Mouse (Mus musculus): ENCODE results near the gene Gm15217. TPM values are rescaled to one million over a fixed set of nuclear protein-coding genes. Genes with fewer than 3 reads are reported as not detected.

Gm15217 gene
- polyA plus RNA-seq, 1 experiment from 2014 or later = 0.23 TPM

DNA sequence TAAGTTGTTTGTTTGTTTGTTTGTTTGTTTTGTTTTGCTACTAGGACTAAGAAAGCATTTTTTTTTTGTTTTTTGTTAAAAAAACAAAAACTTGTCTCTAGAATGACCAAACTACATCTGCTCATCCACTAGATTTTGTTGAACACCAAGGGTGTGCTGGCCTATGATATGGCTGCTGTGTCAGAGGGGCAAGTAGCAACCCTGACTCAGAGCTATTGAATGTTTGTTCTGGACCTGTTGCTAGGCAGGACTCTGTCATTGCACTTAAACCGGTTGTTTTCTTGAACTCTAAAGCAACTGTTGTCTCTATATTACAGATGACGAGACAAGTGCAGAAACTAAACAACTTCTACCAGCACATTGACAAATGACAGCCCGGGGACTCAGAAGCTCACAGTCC lies 29.1 kb downstream of the Gm15217 start:
- Histone ChIP-seq H3K27ac (no peak overlapping the region), H3K36me3 (no peaks in the 10 kb centered on the region), H3K4me2 (replicated peaks) (no peak overlapping the region), H3K4me1 (replicated peaks) (no peaks in the 10 kb centered on the region), H3K9me3 (no peaks in the 10 kb centered on the region), H3K27me3 (replicated peaks) (peaks cover 7% of the 10 kb centered on the region; the same call in 1 of the 2 replicates), H3K9ac (no peak overlapping the region), H3K4me3 (replicated peaks) (no peak overlapping the region)
- 61% methylated on average over 3 of the region's 3 CpGs for WGBS
- no peak for ATAC-seq

DNA sequence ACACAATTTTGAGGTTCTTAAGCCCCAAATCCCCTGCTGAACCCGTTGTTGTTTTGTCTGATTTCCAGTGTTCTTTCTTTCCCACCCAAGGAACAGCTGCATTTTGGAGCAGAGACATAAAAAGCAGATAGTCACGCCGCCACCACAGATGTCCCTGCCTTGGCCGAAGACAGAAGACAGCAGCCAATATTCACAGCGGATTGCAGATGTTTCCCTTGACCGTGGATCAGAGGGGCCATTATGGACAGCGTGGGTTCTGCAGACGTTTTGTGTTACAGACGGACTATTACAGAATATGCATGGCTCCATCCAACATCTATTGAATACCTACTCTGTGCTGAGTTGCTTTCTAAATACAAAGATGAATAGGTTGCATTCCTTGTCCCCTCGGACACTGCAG lies 29.8 kb downstream of the Gm15217 start:
- Histone ChIP-seq H3K27ac (no peak overlapping the region), H3K9me3 (no peaks in the 10 kb centered on the region), H3K36me3 (no peaks in the 10 kb centered on the region), H3K27me3 (replicated peaks) (peaks cover 7% of the 10 kb centered on the region; the same call in 1 of the 2 replicates), H3K4me2 (replicated peaks) (no peak overlapping the region), H3K9ac (no peak overlapping the region), H3K4me1 (replicated peaks) (no peaks in the 10 kb centered on the region), H3K4me3 (replicated peaks) (no peak overlapping the region)
- 78% methylated on average over 10 of the region's 10 CpGs for WGBS
- ATAC-seq = no peak

DNA sequence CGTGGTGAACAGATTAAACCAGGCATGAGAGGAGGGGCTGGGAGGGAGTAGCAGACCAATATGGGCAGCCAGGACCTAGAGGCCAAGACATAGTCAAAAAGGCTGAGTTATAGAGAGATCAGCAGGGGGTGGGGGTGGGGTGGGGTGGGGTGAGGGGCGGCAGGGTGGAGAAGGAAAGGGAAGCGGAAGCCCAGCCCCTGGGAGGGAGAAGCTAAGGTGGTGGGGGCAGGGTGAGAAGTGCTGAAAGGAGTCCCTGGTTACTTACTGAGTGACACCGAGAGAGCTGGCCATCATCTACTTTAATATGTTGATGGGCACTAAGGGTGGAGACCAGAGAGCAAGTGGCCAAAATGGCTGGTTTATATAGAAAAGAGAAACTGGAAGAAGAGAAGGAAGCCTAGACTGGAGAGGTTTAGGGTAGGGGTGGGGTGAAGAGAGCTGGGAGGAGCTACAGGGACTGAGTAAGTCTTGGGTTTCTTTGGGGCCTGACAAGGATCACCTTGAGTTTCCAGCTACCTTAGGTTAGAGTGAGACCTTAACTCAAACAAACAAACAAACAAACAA lies 31.4 kb downstream of the Gm15217 start:
- Histone ChIP-seq H3K4me1 (replicated peaks) (no peaks in the 10 kb centered on the region), H3K4me3 (replicated peaks) (no peak overlapping the region), H3K9ac (no peak overlapping the region), H3K36me3 (no peaks in the 10 kb centered on the region), H3K4me2 (replicated peaks) (no peak overlapping the region), H3K27ac (no peak overlapping the region), H3K27me3 (replicated peaks) (0 out of 2 replicates have a peak, but pooled peaks cover 3% of the 10 kb centered on the region), H3K9me3 (no peaks in the 10 kb centered on the region)
- WGBS = 66% methylated on average over 3 of the region's 4 CpGs
- no peak for ATAC-seq

DNA sequence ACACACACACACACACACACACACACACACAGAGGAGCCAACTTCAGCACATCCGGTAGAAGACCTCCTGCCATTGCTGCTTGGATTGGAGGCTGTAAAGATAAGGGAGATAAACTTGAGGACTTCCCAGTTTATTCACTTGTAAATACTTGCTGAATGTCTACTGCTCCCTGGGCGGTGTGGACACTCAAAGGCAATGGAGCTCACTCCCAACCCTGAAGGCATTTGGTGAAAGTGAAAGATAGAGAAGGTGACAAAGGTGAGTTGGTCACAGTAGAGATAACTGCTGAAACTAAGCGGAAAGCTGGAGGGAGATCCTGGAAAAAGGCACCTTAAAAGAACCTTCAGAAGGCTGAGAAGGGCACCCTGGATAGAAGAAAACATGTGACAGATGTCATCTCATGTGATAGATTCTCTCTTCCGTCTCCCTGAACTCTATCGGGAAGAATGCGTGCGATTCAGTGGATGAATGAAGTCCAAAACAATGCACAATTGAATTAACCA lies 33.3 kb downstream of the Gm15217 start:
- Histone ChIP-seq H3K36me3 (no peaks in the 10 kb centered on the region), H3K4me1 (replicated peaks) (no peaks in the 10 kb centered on the region)
- 61% methylated on average over 7 of the region's 7 CpGs for WGBS

DNA sequence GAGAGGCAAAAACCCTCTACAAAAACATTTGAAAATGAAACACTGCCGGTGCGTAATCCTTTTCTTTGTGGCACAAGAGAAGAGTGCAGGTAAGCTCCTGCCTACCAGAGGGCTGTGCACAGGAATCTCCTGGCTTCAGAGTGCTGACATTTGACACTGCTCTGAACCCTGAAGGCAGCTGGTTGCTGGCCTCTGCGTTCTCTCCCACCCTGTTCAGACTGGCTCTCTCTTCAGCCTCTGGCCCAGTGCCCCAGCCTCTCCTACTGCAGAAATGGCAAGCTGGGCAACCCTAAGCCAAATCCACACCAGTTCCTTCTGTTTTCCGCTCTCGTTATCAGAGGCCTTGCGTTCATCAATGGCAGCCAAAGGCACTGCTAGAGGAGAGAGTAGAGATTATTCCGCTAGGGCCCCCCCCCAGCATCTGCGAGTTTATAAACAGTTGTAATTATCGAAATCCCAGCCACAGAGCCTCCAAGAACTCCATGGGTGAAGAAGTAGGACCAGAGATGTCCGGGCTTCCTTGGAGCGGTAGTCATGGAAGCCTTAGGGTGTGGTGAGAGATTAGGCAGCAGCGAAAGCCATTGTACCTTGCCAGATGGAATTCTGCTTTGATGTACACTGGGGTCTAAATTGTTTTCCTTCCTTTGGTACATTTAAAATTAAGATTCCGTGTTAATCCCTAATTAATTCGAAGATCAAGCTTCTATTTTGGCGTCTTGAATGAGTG lies 39.3 kb downstream of the Gm15217 start:
- Histone ChIP-seq H3K9ac (no peak overlapping the region), H3K36me3 (no peaks in the 10 kb centered on the region), H3K4me3 (replicated peaks) (no peak overlapping the region), H3K27ac (no peak overlapping the region), H3K9me3 (no peaks in the 10 kb centered on the region), H3K27me3 (replicated peaks) (no peaks in the 10 kb centered on the region), H3K4me2 (replicated peaks) (no peak overlapping the region), H3K4me1 (replicated peaks) (no peaks in the 10 kb centered on the region)
- 81% methylated on average over 15 of the region's 15 CpGs for WGBS
- ATAC-seq = no peak

More for the DNA sequence above, 33.3 kb downstream of the Gm15217 start:
- H3K27me3 ChIP-seq (replicated peaks) = 0 out of 2 replicates have a peak, but pooled peaks cover 3% of the 10 kb centered on the region
- H3K4me2 ChIP-seq (replicated peaks) = no peak overlapping the region
- no peak overlapping the region for H3K4me3 ChIP-seq (replicated peaks)
- no peak overlapping the region for H3K9ac ChIP-seq
- peak; percentile 36; the same call in 1 of the 2 replicates for ATAC-seq
- H3K9me3 ChIP-seq = no peaks in the 10 kb centered on the region
- no peak overlapping the region for H3K27ac ChIP-seq

DNA sequence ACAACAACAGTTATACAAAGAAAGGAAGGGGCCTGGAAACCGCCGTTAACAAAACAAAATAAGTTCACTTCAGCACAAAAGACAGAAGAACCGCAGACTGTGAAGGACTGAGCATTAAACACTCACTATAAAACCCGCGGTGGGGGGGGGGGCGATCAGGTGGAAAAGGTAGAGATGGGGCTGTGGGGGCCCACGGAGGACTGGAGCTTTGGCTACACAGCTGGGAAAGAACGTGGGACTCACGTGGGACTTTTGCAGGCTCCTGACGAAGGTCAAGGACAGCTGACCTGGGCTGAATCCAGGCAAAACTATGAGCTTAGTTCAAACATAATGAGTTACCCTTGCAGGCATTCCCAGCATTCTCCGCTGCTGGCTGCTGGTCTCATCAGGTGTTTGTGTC lies 40.1 kb downstream of the Gm15217 start:
- no peaks in the 10 kb centered on the region for H3K27me3 ChIP-seq (replicated peaks)
- H3K9ac ChIP-seq = no peak overlapping the region
- no peak for ATAC-seq
- no peaks in the 10 kb centered on the region for H3K9me3 ChIP-seq
- 43% methylated on average over 11 of the region's 11 CpGs for WGBS
- H3K27ac ChIP-seq = no peak overlapping the region
- no peak overlapping the region for H3K4me3 ChIP-seq (replicated peaks)
- no peaks in the 10 kb centered on the region for H3K4me1 ChIP-seq (replicated peaks)
- no peaks in the 10 kb centered on the region for H3K36me3 ChIP-seq
- H3K4me2 ChIP-seq (replicated peaks) = no peak overlapping the region

DNA sequence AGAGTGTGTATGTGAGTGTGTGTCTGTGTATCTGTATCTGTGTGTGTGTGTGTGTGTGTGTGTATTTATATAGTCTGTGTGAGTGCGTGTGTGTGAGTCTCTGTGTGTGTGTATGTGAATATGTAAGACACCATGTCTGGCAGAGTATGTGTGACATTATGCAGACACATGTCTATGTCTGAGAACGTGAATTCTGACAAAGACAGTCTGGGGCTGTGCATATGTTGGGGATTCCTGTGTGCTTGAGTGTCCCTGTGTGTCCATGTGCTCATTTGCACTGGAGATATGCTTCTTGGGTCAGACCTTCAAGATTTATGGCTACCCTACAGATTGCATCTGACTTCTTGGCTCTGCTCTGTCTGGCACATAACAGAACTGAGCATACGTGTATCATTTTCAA lies 42.6 kb downstream of the Gm15217 start:
- 72% methylated on average over 3 of the region's 3 CpGs for WGBS
- ATAC-seq = no peak
- Histone ChIP-seq H3K4me2 (replicated peaks) (no peak overlapping the region), H3K27me3 (replicated peaks) (no peaks in the 10 kb centered on the region), H3K9me3 (no peaks in the 10 kb centered on the region), H3K36me3 (no peaks in the 10 kb centered on the region), H3K9ac (no peak overlapping the region), H3K4me3 (replicated peaks) (no peak overlapping the region), H3K27ac (no peak overlapping the region), H3K4me1 (replicated peaks) (no peaks in the 10 kb centered on the region)

DNA sequence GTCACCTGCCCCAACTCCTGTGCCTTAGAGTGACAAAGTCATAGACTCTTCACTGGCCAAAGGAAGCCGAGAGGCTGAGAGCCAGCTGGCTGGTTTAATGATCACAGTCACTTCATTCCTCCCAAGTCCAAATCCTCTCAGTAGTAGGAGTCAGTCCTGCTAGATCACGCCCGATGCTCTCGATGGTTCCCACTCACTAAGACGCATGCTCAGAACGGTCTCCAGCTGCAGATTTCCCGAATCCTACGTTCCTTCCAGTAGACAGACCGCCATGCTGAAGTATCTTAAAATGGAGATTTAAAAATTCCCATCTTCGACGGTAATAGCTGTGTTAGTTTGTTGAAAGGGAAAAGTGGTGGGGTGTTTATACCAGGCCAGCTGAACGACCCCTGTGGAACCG lies 48.0 kb downstream of the Gm15217 start:
- Histone ChIP-seq H3K9me3 (no peaks in the 10 kb centered on the region), H3K4me3 (replicated peaks) (no peak overlapping the region), H3K36me3 (no peaks in the 10 kb centered on the region), H3K27ac (no peak overlapping the region), H3K4me2 (replicated peaks) (no peak overlapping the region), H3K9ac (no peak overlapping the region), H3K4me1 (replicated peaks) (no peaks in the 10 kb centered on the region), H3K27me3 (replicated peaks) (no peaks in the 10 kb centered on the region)
- no peak for ATAC-seq
- 80% methylated on average over 13 of the region's 13 CpGs for WGBS

DNA sequence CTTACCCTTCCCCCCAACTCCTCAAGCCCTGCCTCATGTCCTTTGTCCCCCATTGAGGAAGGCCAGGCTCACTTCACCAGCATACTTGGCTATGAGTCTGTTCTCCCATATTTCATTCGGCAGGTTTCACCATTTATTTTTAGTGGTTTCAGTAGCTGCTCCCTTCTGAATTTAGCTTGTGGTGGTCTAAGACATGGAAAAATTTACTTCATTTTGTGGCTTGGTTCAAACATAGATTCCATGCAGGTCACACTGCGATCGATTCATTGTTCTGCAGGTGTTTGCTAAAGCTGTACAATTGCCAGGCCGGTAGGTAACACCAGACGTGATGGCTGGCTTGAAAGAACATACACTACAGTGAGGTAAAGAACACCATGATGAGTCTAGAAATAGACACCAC lies 51.0 kb downstream of the Gm15217 start:
- no peak overlapping the region for H3K9ac ChIP-seq
- no peaks in the 10 kb centered on the region for H3K36me3 ChIP-seq
- H3K27me3 ChIP-seq (replicated peaks) = no peaks in the 10 kb centered on the region
- 88% methylated on average over 5 of the region's 5 CpGs for WGBS
- no peak overlapping the region for H3K27ac ChIP-seq
- H3K4me3 ChIP-seq (replicated peaks) = no peak overlapping the region
- H3K4me1 ChIP-seq (replicated peaks) = no peaks in the 10 kb centered on the region
- H3K9me3 ChIP-seq = no peaks in the 10 kb centered on the region
- ATAC-seq = no peak
- no peak overlapping the region for H3K4me2 ChIP-seq (replicated peaks)

Other genes with a start within 250 kb of the Gm15217 start
- gene Bmp4, start 11.3 kb downstream of the Gm15217 start, polyA plus RNA-seq (2015; fragmentation: Nextera tagmentation; extraction: Ambion mirVana) = 65.6 and 74.4 TPM in 2 replicates

All from intestine, embryonic 15.5 days (tissue).